Mouse (Mus musculus): ENCODE measurements at regions not wholly inside any gene's neighbourhood (a gene's known extent, or its start where the extent isn't known, plus 50 kb on each side); places are given as distances from the start of the nearest gene placed in this dataset.

DNA sequence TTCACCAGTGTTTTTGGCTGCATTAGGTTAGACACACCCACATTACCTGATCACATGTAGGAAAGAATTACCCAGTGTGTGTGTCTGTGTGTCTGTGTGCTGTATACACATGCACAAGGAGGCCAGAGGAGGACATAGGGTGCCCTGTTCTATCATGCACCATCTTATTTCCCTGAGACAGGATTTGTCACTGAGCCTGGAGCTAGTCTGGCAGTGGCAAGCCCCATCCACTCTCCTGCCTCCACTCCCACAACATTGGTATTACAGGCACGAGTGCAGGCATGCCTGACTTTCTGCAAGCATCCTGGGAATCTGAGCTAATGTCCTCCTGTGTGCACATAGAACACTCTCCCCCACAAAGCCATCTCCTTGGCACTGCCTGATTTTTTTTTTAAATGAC is 162.1 kb upstream of the Cops8 start:
- DNase-seq, result no peak
- H3K27me3 ChIP-seq (ENCODE audit: control insufficient read depth, insufficient read depth, low read length), result no peaks in the 10 kb centered on the region
- no peaks in the 10 kb centered on the region for H3K79me2 ChIP-seq (replicated peaks; ENCODE audit: control insufficient read depth, insufficient read depth, low read length)
- H3K9ac ChIP-seq (ENCODE audit: low read depth, low read length), result no peak overlapping the region
- no peak for TF ChIP-seq EP300 (IDR thresholded peaks at IDR 0.05; ENCODE audit: insufficient read depth, low read depth, low read length)
- no peak for TF ChIP-seq CTCF (IDR thresholded peaks at IDR 0.05)
- no peak for TF ChIP-seq POLR2A (IDR thresholded peaks at IDR 0.05; ENCODE audit: insufficient read depth, low read depth, low read length)
- H3K36me3 ChIP-seq (ENCODE audit: control insufficient read depth, insufficient read depth, low read length), result no peaks in the 10 kb centered on the region
- no peak overlapping the region for H3K27ac ChIP-seq
- intact Hi-C loops (cut with DNase I), result no loop called here
- 20% methylated on average over 1 of the region's 1 CpGs for WGBS
- H3K4me1 ChIP-seq (ENCODE audit: control insufficient read depth, insufficient read depth, low read length), result no peaks in the 10 kb centered on the region
- no peak overlapping the region for H3K4me3 ChIP-seq

DNA sequence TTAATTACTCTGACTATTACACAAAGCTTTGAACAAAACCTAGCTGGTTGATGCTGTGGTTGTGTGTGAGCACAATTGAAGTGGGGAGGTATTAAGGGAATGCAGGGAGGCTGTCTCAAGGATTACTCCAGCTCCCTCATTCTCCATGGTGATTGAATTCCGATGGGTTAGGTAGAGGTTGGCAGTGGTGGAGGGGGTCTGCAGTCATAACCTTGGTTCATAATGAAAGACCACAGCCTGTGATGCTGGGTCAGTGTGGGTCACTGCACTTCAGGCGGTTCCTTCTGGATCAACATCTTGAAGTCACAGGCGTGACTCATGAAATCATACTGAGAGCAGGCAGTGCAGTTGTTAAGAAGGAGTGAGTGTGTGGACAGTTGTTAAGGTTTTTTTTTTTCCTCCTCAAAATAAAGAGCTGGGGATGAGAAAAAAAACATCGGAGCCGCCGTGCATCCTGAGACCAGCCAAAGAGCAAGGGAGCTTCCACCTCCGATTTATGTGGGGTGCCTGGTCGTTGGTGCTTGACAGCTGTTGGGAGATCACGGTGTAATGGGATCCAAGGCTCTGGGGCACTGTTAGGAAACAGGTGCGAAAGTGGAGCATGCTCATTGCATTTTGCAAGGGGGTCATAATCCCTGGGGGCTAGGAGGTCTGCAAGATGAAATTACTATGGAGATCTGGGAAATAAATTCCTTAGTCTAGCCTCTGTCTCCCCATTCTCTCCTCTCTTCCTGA is 161.5 kb upstream of the Cops8 start:
- H3K27ac ChIP-seq, result no peak overlapping the region
- no peaks in the 10 kb centered on the region for H3K4me1 ChIP-seq (ENCODE audit: control insufficient read depth, insufficient read depth, low read length)
- TF ChIP-seq CTCF (IDR thresholded peaks at IDR 0.05) (no peak), EP300 (IDR thresholded peaks at IDR 0.05; ENCODE audit: insufficient read depth, low read depth, low read length) (no peak), POLR2A (IDR thresholded peaks at IDR 0.05; ENCODE audit: insufficient read depth, low read depth, low read length) (no peak)
- H3K27me3 ChIP-seq (ENCODE audit: control insufficient read depth, insufficient read depth, low read length), result no peaks in the 10 kb centered on the region
- DNase-seq, result no peak
- H3K9ac ChIP-seq (ENCODE audit: low read depth, low read length), result no peak overlapping the region
- intact Hi-C loops (cut with DNase I), result no loop called here
- no peaks in the 10 kb centered on the region for H3K79me2 ChIP-seq (replicated peaks; ENCODE audit: control insufficient read depth, insufficient read depth, low read length)
- no peaks in the 10 kb centered on the region for H3K36me3 ChIP-seq (ENCODE audit: control insufficient read depth, insufficient read depth, low read length)
- no peak overlapping the region for H3K4me3 ChIP-seq
- WGBS, result 80% methylated on average over 10 of the region's 10 CpGs

DNA sequence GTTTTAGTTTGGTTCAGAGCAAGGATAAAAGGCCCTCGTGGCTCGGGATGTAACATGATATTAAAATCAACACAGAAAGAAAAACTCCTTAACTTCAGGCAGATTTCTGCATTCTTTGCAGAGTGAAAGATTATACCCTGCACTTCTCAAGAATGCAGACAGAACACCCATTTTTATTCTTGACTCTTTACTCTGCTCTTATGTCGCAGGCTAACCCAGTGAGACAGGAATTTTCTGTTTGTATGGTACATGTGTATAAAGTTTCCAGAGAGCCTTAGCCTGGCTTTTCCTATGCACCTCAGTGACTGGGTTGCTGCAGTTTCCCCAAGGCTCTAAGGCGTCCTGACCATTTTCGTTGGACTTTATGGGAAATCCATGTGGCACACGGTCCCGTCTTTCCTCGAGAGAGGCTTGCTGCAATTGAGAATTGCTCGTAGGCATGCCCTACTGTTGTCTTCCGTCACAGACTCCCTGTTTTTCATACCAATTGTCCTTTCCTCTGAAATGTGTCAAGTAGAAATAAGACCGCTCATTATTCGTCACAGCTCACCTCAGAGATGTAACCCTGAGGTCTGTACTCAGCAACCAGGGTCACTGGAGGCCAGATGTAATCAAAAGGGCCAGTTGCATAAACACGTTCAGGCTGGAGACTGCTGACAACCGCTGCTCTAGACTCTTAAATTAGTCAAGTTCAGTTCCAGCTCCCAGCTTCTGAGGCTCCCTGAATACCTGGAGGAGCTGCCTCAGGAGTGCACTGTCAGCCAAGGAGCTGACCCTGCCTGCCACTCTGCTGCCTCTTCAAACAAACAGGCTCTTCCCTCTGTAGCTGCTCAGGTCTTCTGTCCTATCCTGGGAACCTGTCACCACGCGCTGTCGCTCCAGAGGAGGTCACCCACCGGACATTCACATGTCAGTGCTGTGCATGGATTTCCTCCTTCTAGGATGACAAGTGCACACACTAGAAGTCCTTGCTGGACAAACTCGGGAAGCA is 160.2 kb upstream of the Cops8 start:
- H3K4me3 ChIP-seq, result no peak overlapping the region
- no peak for DNase-seq
- no peaks in the 10 kb centered on the region for H3K79me2 ChIP-seq (replicated peaks; ENCODE audit: control insufficient read depth, insufficient read depth, low read length)
- WGBS, result 77% methylated on average over 19 of the region's 19 CpGs
- H3K27ac ChIP-seq, result no peak overlapping the region
- H3K9ac ChIP-seq (ENCODE audit: low read depth, low read length), result no peak overlapping the region
- no peaks in the 10 kb centered on the region for H3K36me3 ChIP-seq (ENCODE audit: control insufficient read depth, insufficient read depth, low read length)
- TF ChIP-seq CTCF (IDR thresholded peaks at IDR 0.05), result no peak
- no peak for TF ChIP-seq POLR2A (IDR thresholded peaks at IDR 0.05; ENCODE audit: insufficient read depth, low read depth, low read length)
- H3K4me1 ChIP-seq (ENCODE audit: control insufficient read depth, insufficient read depth, low read length), result no peaks in the 10 kb centered on the region
- H3K27me3 ChIP-seq (ENCODE audit: control insufficient read depth, insufficient read depth, low read length), result no peaks in the 10 kb centered on the region
- intact Hi-C loops (cut with DNase I), result no loop called here

DNA sequence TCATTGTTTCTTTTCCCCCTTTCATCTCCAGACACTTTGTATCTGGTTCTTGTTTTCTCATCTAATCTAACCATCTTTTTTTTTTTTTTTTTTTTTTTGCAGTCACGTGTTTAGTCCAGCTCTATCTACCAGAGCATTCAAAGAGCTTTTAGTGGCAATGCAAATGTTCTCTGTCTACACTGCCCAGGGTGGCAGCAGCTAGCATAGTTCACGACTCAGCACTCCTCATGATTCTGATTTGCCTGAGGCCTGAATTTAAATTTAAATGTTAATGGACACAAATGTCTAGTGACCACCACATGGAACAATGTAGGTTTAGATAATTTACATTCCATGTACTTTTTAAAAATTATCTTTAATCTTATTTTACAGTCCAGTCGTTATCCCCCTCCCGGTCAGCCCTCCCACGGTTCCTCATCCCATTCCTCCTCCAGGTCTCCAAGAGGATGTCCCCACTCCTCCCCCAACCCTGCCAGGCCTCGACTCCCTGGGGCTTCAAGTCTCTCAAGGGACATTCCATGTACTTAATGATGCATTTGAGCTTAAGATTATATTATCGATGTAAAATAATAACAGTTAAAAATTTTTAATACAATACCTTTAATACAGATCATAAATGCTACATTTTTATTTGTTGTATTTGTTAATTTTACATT is 153.1 kb upstream of the Cops8 start:
- Histone ChIP-seq H3K79me2 (replicated peaks; ENCODE audit: control insufficient read depth, insufficient read depth, low read length) (no peaks in the 10 kb centered on the region), H3K27ac (no peak overlapping the region), H3K4me3 (no peak overlapping the region), H3K27me3 (ENCODE audit: control insufficient read depth, insufficient read depth, low read length) (no peaks in the 10 kb centered on the region), H3K36me3 (ENCODE audit: control insufficient read depth, insufficient read depth, low read length) (no peaks in the 10 kb centered on the region), H3K4me1 (ENCODE audit: control insufficient read depth, insufficient read depth, low read length) (no peaks in the 10 kb centered on the region), H3K9ac (ENCODE audit: low read depth, low read length) (no peak overlapping the region)
- DNase-seq, result no peak
- TF ChIP-seq CTCF (IDR thresholded peaks at IDR 0.05) (no peak), POLR2A (IDR thresholded peaks at IDR 0.05; ENCODE audit: insufficient read depth, low read depth, low read length) (no peak), EP300 (IDR thresholded peaks at IDR 0.05; ENCODE audit: insufficient read depth, low read depth, low read length) (no peak)
- intact Hi-C loops (cut with DNase I), result no loop called here
- 48% methylated on average over 7 of the region's 7 CpGs for WGBS

DNA sequence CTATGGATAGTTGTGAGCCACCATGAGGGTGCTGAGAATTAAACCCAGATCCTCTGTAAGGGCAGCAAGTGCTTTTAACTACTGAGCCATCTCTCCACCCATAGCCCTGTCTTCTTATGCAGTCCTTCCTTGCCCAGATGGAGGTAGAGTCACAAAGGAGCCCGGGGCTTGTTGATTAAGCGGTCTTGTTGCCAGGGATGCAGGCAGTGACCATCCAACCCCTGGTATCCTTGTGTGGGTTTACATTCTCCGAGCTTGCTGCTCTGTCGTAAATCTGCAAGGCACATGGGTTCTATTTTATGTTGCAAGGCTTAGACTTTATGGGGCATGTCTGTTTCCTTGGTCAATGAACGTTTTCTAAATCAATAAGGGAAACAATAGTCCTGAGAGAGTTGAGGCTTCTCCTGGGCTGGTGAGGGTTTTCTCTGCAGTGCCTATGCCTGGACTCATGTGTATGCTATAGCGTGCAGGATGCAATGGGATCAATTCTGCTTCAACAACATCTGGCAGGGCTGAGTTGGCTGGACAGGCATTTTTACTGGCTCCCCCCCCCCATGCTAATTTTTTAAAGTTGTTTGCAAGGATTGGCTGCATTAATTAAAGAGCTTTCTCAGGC is 150.7 kb upstream of the Cops8 start:
- Histone ChIP-seq H3K9ac (ENCODE audit: low read depth, low read length) (no peak overlapping the region), H3K36me3 (ENCODE audit: control insufficient read depth, insufficient read depth, low read length) (no peaks in the 10 kb centered on the region), H3K27ac (no peak overlapping the region), H3K4me1 (ENCODE audit: control insufficient read depth, insufficient read depth, low read length) (no peaks in the 10 kb centered on the region), H3K27me3 (ENCODE audit: control insufficient read depth, insufficient read depth, low read length) (no peaks in the 10 kb centered on the region), H3K79me2 (replicated peaks; ENCODE audit: control insufficient read depth, insufficient read depth, low read length) (no peaks in the 10 kb centered on the region), H3K4me3 (no peak overlapping the region)
- 87% methylated on average over 6 of the region's 6 CpGs for WGBS
- intact Hi-C loops (cut with DNase I), result no loop called here
- no peak for DNase-seq
- TF ChIP-seq EP300 (IDR thresholded peaks at IDR 0.05; ENCODE audit: insufficient read depth, low read depth, low read length) (no peak), POLR2A (IDR thresholded peaks at IDR 0.05; ENCODE audit: insufficient read depth, low read depth, low read length) (no peak), CTCF (IDR thresholded peaks at IDR 0.05) (no peak)

All from heart, adult 2 months (tissue).